Mouse (Mus musculus) T-helper 17 cell (primary cell): ENCODE measurements at regions not wholly inside any gene's neighbourhood (a gene's known extent, or its start where the extent isn't known, plus 50 kb on each side); places are given as distances from the start of the nearest gene placed in this dataset.

ENCODE experiments used
- in situ Hi-C, 2 experiments: fragments of 300-600 bp; cut with MboI, MseI; formaldehyde crosslinking; loops; 1 replicate in 1 of 2; 2 replicates in 1 of 2; pipeline ENCODE4 v1.15.1; 2025; ENCODE audit warnings: high pct_unique_total_duplicates in 2 of 2

GRCm38 (mm10) chr4:127862875-127863274 lies 107.9 kb downstream of the CK137956 start:
- in situ Hi-C loops: loop anchor here in 1 of 2 experiments (25.0 kb wide), 1 partner anchor 926 kb away; no protein-coding TSS in a partner anchor

GRCm38 (mm10) chr4:127861319-127862117 lies 109.2 kb downstream of the CK137956 start:
- in situ Hi-C loops: loop anchor here in 1 of 2 experiments (25.0 kb wide), 1 partner anchor 924 kb away; no protein-coding TSS in a partner anchor

- in situ Hi-C loops: loop anchor here in 1 of 2 experiments (25.0 kb wide), 1 partner anchor 923 kb away; no protein-coding TSS in a partner anchor
Observed at GRCm38 (mm10) chr4:127860271-127860670, 110.5 kb downstream of the CK137956 start.

GRCm38 (mm10) chr4:127859505-127859904 lies 111.2 kb downstream of the CK137956 start:
- in situ Hi-C loops: loop anchor here in 1 of 2 experiments (25.0 kb wide), 1 partner anchor 922 kb away; no protein-coding TSS in a partner anchor

GRCm38 (mm10) chr4:127858566-127858965 lies 112.2 kb downstream of the CK137956 start:
- in situ Hi-C loops: loop anchor here in 1 of 2 experiments (25.0 kb wide), 1 partner anchor 921 kb away; no protein-coding TSS in a partner anchor

GRCm38 (mm10) chr4:127855836-127856235 lies 114.9 kb downstream of the CK137956 start:
- in situ Hi-C loops: loop anchor here in 1 of 2 experiments (25.0 kb wide), 1 partner anchor 919 kb away; no protein-coding TSS in a partner anchor

- in situ Hi-C loops: loop anchor here in 1 of 2 experiments (25.0 kb wide), 1 partner anchor 918 kb away; no protein-coding TSS in a partner anchor
Observed at GRCm38 (mm10) chr4:127854776-127855409, 115.9 kb downstream of the CK137956 start.

- in situ Hi-C loops: no loop called here
Observed at GRCm38 (mm10) chr4:127849306-127849705, 121.4 kb downstream of the CK137956 start.

GRCm38 (mm10) chr4:127846321-127846720 lies 124.4 kb downstream of the CK137956 start:
- in situ Hi-C loops: no loop called here

GRCm38 (mm10) chr4:127843421-127843820 lies 127.3 kb downstream of the CK137956 start:
- in situ Hi-C loops: no loop called here

GRCm38 (mm10) chr4:127833668-127834067 lies 137.1 kb downstream of the CK137956 start:
- in situ Hi-C loops: no loop called here

- in situ Hi-C loops: no loop called here
Observed at GRCm38 (mm10) chr4:127826988-127827387, 143.8 kb downstream of the CK137956 start.

GRCm38 (mm10) chr4:127819501-127819900 lies 151.2 kb downstream of the CK137956 start:
- in situ Hi-C loops: no loop called here

- in situ Hi-C loops: no loop called here
Observed at GRCm38 (mm10) chr4:127819009-127819408, 151.7 kb downstream of the CK137956 start.

- in situ Hi-C loops: no loop called here
Observed at GRCm38 (mm10) chr4:127814631-127815030, 156.1 kb downstream of the CK137956 start.

- in situ Hi-C loops: no loop called here
Observed at GRCm38 (mm10) chr4:127812047-127812545, 158.7 kb downstream of the CK137956 start.

GRCm38 (mm10) chr4:127810899-127811510 lies 159.7 kb downstream of the CK137956 start:
- in situ Hi-C loops: no loop called here

GRCm38 (mm10) chr4:127809006-127809405 lies 161.7 kb downstream of the CK137956 start:
- in situ Hi-C loops: no loop called here

- in situ Hi-C loops: no loop called here
Observed at GRCm38 (mm10) chr4:127789206-127789605, 181.5 kb downstream of the CK137956 start.

- in situ Hi-C loops: no loop called here
Observed at GRCm38 (mm10) chr4:127785786-127786185, 185.0 kb downstream of the CK137956 start.

GRCm38 (mm10) chr4:127771966-127772500 lies 198.7 kb downstream of the CK137956 start:
- in situ Hi-C loops: no loop called here
